Mouse (Mus musculus) kidney, postnatal 36 days (tissue): Measurements from ENCODE around the gene Dpep2nb.

Source experiments
- DNase-seq, 2 experiments: peaks; one replicate each; pipeline ENCODE4 v3.0.0; 2021 to 2022; ENCODE audit warnings: mixed read lengths in 2 of 2

Gene Dpep2nb

DNA sequence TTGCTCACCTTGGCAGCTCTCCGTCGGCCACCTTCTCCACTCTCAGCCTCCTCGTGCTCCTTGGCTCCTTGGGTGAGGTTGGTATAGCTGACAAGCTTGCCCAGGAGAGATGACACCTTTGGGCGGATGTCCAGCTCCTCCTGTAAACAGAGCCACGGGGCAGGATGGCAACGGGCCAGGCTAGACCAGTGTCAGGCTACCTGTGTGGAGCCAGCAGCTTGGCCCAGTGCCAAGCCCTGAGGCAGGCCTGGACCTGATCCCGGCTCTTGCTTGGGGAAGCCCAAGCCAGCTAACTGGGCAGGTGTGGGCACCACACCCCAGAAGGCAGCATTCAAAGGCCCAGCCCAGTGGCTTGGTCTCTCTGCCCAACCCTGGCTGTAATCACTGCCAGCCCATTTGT, 46.4 kb downstream of the Dpep2nb start:
- peak; percentile 88 to 90 for DNase-seq

DNA sequence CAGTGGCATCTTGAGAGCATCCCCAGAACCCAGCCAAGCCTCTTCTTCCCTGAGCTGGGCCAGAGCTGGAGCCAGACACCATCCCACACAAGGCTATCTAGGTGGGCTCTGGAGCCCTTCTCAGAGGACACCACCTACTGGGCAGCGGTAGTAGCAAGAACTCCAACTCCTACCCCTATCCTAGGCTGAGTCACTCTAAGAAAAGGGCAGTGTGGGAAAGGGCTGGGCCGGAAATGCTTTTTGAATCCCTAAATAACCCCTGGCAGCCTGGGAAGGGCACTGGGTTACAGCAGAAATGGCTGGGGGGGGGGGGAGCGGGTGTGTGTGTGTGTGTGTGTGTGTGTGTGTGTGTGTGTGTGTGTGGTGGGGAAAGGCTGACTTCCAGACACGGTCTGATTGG, 48.0 kb downstream of the Dpep2nb start:
- DNase-seq: peak; percentile 69 to 82

DNA sequence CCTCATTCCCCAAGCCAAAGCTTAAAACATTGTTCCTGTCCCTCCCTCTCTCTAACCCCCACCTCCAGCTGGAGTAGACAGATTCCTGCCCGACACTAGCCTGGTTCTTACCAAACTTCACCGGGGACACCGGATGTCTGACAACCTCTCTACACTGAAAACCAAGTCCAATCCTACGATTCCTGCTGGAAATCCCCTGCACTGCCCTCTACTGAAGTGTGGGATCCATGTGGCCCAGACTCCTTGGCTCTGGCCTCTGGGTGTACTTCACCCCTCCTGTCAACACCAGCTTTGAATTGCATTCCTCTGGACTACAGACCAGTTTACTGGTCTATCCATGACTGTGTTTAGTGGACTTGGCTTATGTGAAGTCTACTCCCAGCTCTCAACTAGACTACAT, 49.2 kb downstream of the Dpep2nb start:
- no peak for DNase-seq

DNA sequence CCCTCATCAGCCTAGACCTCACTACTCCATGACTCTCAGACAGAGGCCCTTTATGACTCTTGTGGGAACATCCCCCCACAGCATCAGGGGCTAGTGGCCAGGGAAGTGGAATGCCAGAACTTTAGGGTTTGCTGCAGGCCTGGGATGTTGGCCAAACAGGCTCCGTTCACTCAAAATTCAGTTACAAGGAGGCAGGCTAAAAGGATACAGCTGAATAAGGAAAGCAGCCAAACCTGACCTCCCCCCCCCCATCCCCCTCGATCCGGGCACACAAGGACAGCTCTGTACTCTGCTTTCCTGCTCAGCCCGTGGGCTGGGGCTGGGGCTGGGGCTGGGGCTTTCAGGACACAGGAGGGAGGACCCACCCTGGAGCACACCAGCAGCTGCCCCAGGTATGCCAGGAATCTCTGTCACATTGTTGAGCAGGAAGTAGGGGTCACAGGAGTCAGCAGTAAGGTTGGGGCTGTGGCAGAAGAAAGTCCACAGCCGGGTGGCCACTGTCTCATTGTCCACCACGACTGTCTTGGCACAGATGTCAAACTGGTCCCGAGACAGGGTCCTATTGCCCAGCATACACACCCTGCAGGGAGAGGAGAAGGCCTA, 54.6 kb downstream of the Dpep2nb start:
- peak; percentile 37 to 52 for DNase-seq

DNA sequence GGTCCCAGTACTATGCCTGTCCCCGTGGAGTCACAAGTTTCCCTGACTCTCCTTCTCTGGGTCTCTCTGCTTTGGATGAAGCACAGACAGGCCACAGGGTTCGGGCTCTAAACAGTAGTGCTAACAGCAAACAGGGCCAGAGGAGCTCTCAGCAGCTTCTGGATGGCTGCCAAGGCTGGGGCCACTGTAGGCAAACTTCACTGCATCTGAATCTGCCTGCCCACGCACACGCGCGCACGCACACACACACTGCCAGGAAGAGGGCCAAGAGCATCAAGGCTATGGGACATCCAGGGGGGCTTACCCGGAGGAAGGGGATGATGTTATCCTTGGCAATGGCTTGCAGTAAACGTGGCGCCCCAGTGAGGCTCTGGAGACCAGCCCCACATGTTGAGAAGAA, 56.4 kb downstream of the Dpep2nb start:
- DNase-seq: peak in 1 of 2 experiments; percentile 65
